Mouse (Mus musculus) layer of hippocampus, adult 8-10 months (tissue): Measurements from ENCODE around the gene Trpm7. TPM values are rescaled to one million over a fixed set of nuclear protein-coding genes. Genes with fewer than 3 reads are reported as not detected.

Source experiments
- microRNA-seq, 2 experiments: library from miRNA; unstranded; fragments of <30 nt; microRNA quantifications; one replicate each; pipeline ENCODE4 v1.2.0; 2022
- total RNA-seq, 4 experiments: library from RNA; stranded (reverse); gene quantifications; 2 replicates each; pipeline ENCODE4 v1.2.4; 2022

Gene Trpm7
- total RNA-seq, 4 experiments from 2014 or later: 42.5 to 53.0 (median 47.9) TPM

Small RNA genes within 50 kb of the gene (microRNA-seq; reads per million reads assigned to microRNA genes)
- 1.6 to 4.0 reads per million in 2 experiments for gene Mir3473g

Other genes starting within 250 kb of the Trpm7 start
- gene Gabpb1, start 199.9 kb downstream of the Trpm7 start, total RNA-seq: 10 to 100 TPM; 16.1 to 23.4 (median 21.3) TPM
- gene Usp8, start 168.9 kb downstream of the Trpm7 start, total RNA-seq: 10 to 100 TPM; 53.2 to 55.8 (median 54.1) TPM
- 1 to 10 TPM; 1.4 to 2.0 (median 1.7) TPM for gene Usp50, start 92.8 kb downstream of the Trpm7 start, total RNA-seq
- gene Sppl2a, start 57.0 kb upstream of the Trpm7 start, total RNA-seq: 10 to 100 TPM; 28.7 to 33.1 (median 30.3) TPM
- 10 to 100 TPM; 12.2 to 18.9 (median 14.4) TPM for gene Ap4e1, start 132.5 kb upstream of the Trpm7 start, total RNA-seq
- 10 to 100 TPM; 18.2 to 23.3 (median 22.8) TPM for gene Blvra, start 194.4 kb upstream of the Trpm7 start, total RNA-seq